In genomic region chr2:166448724-166449123, GRCm38 (mm10) we compare ENCODE assay signal across 11 mouse cellular contexts.
DNase-seq lines count a peak whose midpoint lies in the region; ATAC-seq and TF ChIP-seq lines count a peak whose summit lies in the region.
"Had no signal": no experiment of that assay in that cellular context is flagged by ENCODE, and none has a peak within 500 bp of the region (broad histone marks: within the 10 kb centered on the region; RNA-seq: fewer than 3 reads in every experiment).

No protein-coding gene starts in this region.

- no peak overlapping the region for H3K4me2 ChIP-seq in kidney, embryonic 14.5 days (replicated peaks; ENCODE audit: low read depth, low read length)
- peak overlapping the region; percentile 23 for H3K4me2 ChIP-seq in liver, embryonic 15.5 days
- no peak overlapping the region for H3K4me2 ChIP-seq in forebrain, embryonic 12.5 days
- H3K4me2 ChIP-seq: hindbrain, embryonic 13.5 days had no signal

- TF ChIP-seq CTCF in bone marrow, adult 2 months (IDR thresholded peaks at IDR 0.05; ENCODE audit: control insufficient read depth, insufficient read depth, low read length): no peak

- no peaks in the 10 kb centered on the region for H3K27me3 ChIP-seq in kidney, embryonic 14.5 days (ENCODE audit: control insufficient read depth, insufficient read depth, low read length)
- H3K27me3 ChIP-seq in liver, embryonic 15.5 days: no peaks in the 10 kb centered on the region
- 0 out of 2 replicates have a peak, but pooled peaks cover 3% of the 10 kb centered on the region for H3K27me3 ChIP-seq in forebrain, embryonic 12.5 days

- no peak for TF ChIP-seq POLR2A in bone marrow, adult 2 months (IDR thresholded peaks at IDR 0.05; ENCODE audit: borderline replicate concordance, control insufficient read depth, low read depth, low read length)

- H3K4me3 ChIP-seq in kidney, embryonic 14.5 days (ENCODE audit: low read length): no peak overlapping the region
- H3K4me3 ChIP-seq in bone marrow, adult 2 months (replicated peaks; ENCODE audit: control insufficient read depth, low read depth, low read length): peak overlapping the region; percentile 47
- H3K4me3 ChIP-seq in liver, embryonic 15.5 days (replicated peaks): no peak overlapping the region
- H3K4me3 ChIP-seq in forebrain, embryonic 12.5 days (replicated peaks): no peak overlapping the region
- H3K4me3 ChIP-seq: hindbrain, embryonic 13.5 days had no signal

- no peaks in the 10 kb centered on the region for H3K36me3 ChIP-seq in kidney, embryonic 14.5 days (ENCODE audit: control insufficient read depth, insufficient read depth, low read length)
- H3K36me3 ChIP-seq in liver, embryonic 15.5 days (replicated peaks): no peaks in the 10 kb centered on the region
- H3K36me3 ChIP-seq in forebrain, embryonic 12.5 days (replicated peaks): no peaks in the 10 kb centered on the region
- H3K36me3 ChIP-seq: hindbrain, embryonic 13.5 days had no signal

- 0 out of 2 replicates have a peak, but pooled peaks have one; percentile 22 for ATAC-seq in kidney, embryonic 14.5 days (ENCODE audit: low FRiP score, low TSS enrichment)
- no peak for ATAC-seq in liver, embryonic 15.5 days (ENCODE audit: insufficient read depth)
- no peak for ATAC-seq in forebrain, embryonic 12.5 days (ENCODE audit: low FRiP score)
- ATAC-seq: forebrain, embryonic 14.5 days had no signal

- H3K4me1 ChIP-seq in kidney, embryonic 14.5 days (ENCODE audit: control insufficient read depth, insufficient read depth, low read length): peaks cover 15% of the 10 kb centered on the region
- H3K4me1 ChIP-seq in bone marrow, adult 2 months (ENCODE audit: control insufficient read depth, insufficient read depth, low read length): peaks cover 13% of the 10 kb centered on the region
- H3K4me1 ChIP-seq in liver, embryonic 15.5 days (replicated peaks): peaks cover 14% of the 10 kb centered on the region
- peaks cover 24% of the 10 kb centered on the region for H3K4me1 ChIP-seq in forebrain, embryonic 12.5 days

- no peaks in the 10 kb centered on the region for H3K9me3 ChIP-seq in kidney, embryonic 14.5 days (ENCODE audit: control insufficient read depth, low read length)
- H3K9me3 ChIP-seq in liver, embryonic 15.5 days (replicated peaks): no peaks in the 10 kb centered on the region
- no peaks in the 10 kb centered on the region for H3K9me3 ChIP-seq in forebrain, embryonic 12.5 days
- H3K9me3 ChIP-seq: hindbrain, embryonic 13.5 days had no signal

- no peak for DNase-seq in kidney, adult 18-20 months
- DNase-seq in 416B (ENCODE audit: low read depth): peak; percentile 47
- DNase-seq in adipocyte (ENCODE audit: low spot score): no peak
- DNase-seq: right cerebral cortex, postnatal 25 days; thymus, postnatal 4 days had no signal

- H3K27ac ChIP-seq in kidney, embryonic 14.5 days (ENCODE audit: low read depth, low read length): no peak overlapping the region
- H3K27ac ChIP-seq in bone marrow, adult 2 months (ENCODE audit: control insufficient read depth, insufficient read depth, low read depth, low read length, poor library complexity): peak overlapping the region; percentile 19
- H3K27ac ChIP-seq in liver, embryonic 15.5 days (replicated peaks): no peak overlapping the region
- no peak overlapping the region for H3K27ac ChIP-seq in forebrain, embryonic 12.5 days

- no peak overlapping the region for H3K9ac ChIP-seq in kidney, embryonic 14.5 days (ENCODE audit: low read depth, low read length)
- H3K9ac ChIP-seq in liver, embryonic 15.5 days: no peak overlapping the region
- no peak overlapping the region for H3K9ac ChIP-seq in forebrain, embryonic 12.5 days

- 18% methylated on average over 13 of the region's 13 CpGs for WGBS in kidney, embryonic 14.5 days
- 19% methylated on average over 13 of the region's 13 CpGs for WGBS in bone marrow, adult 2 months
- WGBS in liver, embryonic 15.5 days (ENCODE audit: insufficient replicate concordance): 23% methylated on average over 13 of the region's 13 CpGs
- WGBS in forebrain, embryonic 12.5 days: 68% methylated on average over 13 of the region's 13 CpGs
